Mouse (Mus musculus) bone marrow, adult 2 months (tissue): ENCODE results near the gene Gls.

ENCODE experiments used
- CTCF ChIP-seq: fragments of 200-500 bp; IDR thresholded peaks from 2 replicates; pipeline ENCODE4 v1.5.1; 2011; ENCODE audit warnings: low read length, control low read depth; ENCODE audit not compliant: control insufficient read depth, insufficient read depth
- POLR2A ChIP-seq: fragments of 200-500 bp; IDR thresholded peaks from 2 replicates; pipeline ENCODE4 v1.6.1; 2011; ENCODE audit warnings: low read depth, mild to moderate bottlenecking, control low read depth, low read length, borderline replicate concordance; ENCODE audit not compliant: control insufficient read depth

- TF ChIP-seq CTCF (no peak), POLR2A (no peak)
Observed at GRCm38 (mm10) chr1:52279331-52279730, 46.3 kb upstream of the Gls start.
